Mouse (Mus musculus): Measurements from ENCODE around the gene Smim27. TPM values are rescaled to one million over a fixed set of nuclear protein-coding genes. Genes with fewer than 3 reads are reported as not detected.

Smim27 gene
- polyA plus RNA-seq, 1 experiment from 2014 or later = 16.3 TPM

DNA sequence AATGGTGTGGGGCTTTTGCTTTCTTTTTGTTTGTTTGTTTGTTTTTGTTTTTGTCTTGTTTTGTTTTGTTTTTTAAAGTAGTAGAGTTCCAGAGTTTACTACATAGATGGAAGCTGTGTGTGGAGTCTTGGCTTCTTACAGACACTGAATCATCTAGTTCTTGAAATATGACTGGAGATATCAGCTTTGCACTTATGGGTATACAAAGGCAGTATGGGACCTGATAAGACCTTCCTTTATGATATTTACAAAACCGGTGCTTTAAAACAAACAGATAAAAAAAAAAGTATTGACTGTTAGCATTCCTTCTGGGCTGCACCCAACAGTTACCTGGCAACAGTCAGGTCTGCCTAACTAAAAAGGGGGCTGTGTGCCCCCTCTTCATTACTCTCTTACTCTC, 42.8 kb downstream of the Smim27 start:
- Histone ChIP-seq H3K9me3 (no peaks in the 10 kb centered on the region), H3K36me3 (no peaks in the 10 kb centered on the region), H3K4me1 (no peaks in the 10 kb centered on the region), H3K4me3 (no peak overlapping the region), H3K27me3 (ENCODE audit: insufficient read depth, poor library complexity, severe bottlenecking) (no peaks in the 10 kb centered on the region), H3K27ac (no peak overlapping the region)
- WGBS = 77% methylated on average over 1 of the region's 1 CpGs
- no peak for DNase-seq (ENCODE audit: low spot score)

DNA sequence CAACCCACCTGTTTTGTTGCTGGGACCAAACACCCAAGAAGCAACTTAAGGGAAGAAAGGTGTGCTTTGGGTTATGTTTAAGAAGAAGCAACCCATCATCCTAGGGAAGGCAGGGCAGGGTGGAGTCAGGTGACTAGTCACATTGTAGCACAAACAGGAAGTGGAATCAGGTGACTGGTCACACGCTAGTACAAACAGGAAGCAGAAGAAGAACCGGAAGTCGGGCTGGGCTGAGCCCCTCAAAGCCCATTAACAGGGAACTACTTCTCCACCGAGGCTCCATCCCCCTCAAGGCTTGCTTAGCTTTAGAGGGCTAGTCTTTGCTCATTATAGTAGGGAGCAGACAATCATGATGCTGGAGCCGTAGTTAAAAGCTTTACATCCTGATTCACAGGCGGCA, 43.6 kb downstream of the Smim27 start:
- H3K27ac ChIP-seq = no peak overlapping the region
- no peaks in the 10 kb centered on the region for H3K4me1 ChIP-seq
- no peak overlapping the region for H3K4me3 ChIP-seq
- no peaks in the 10 kb centered on the region for H3K9me3 ChIP-seq
- H3K27me3 ChIP-seq (ENCODE audit: insufficient read depth, poor library complexity, severe bottlenecking) = no peaks in the 10 kb centered on the region
- DNase-seq (ENCODE audit: low spot score) = no peak
- no peaks in the 10 kb centered on the region for H3K36me3 ChIP-seq
- 75% methylated on average over 6 of the region's 6 CpGs for WGBS

DNA sequence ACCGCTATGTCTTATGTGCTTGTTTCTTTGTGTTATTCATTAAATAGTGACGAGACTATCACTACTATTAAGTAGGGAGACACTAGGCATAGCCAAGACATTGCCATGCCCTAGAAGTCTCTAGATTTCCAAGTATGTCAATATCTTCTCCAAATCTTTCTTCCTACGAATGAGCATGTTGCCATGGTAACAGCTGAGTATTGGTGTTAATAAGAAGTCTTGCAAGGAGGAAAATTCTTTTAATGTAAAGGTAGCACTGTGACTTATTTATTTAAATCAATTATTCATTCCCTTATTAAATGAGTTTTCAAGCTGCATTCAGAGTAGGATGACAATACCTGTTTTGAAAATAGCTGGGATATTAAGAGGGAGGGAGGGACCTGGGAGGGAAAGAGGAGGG, 48.0 kb downstream of the Smim27 start:
- Histone ChIP-seq H3K27me3 (ENCODE audit: insufficient read depth, poor library complexity, severe bottlenecking) (no peaks in the 10 kb centered on the region), H3K4me1 (no peaks in the 10 kb centered on the region), H3K27ac (no peak overlapping the region), H3K4me3 (no peak overlapping the region), H3K36me3 (no peaks in the 10 kb centered on the region), H3K9me3 (no peaks in the 10 kb centered on the region)
- WGBS = 77% methylated on average over 3 of the region's 3 CpGs
- no peak for DNase-seq (ENCODE audit: low spot score)

Other genes with a start within 250 kb of the Smim27 start
- gene Aco1, start 126.5 kb upstream of the Smim27 start, polyA plus RNA-seq (2016; fragmentation: Nextera tagmentation; extraction: Ambion mirVana) = 34.6 and 39.5 TPM in 2 replicates
- gene Ddx58, start 29.8 kb upstream of the Smim27 start, polyA plus RNA-seq (2016; fragmentation: Nextera tagmentation; extraction: Ambion mirVana) = 3.8 and 4.0 TPM in 2 replicates
- 34.9 and 40.9 TPM in 2 replicates for gene Topors, start 271 bp downstream of the Smim27 start, polyA plus RNA-seq (2016; fragmentation: Nextera tagmentation; extraction: Ambion mirVana)
- gene Ndufb6, start 9.8 kb downstream of the Smim27 start, polyA plus RNA-seq (2016; fragmentation: Nextera tagmentation; extraction: Ambion mirVana) = 439 and 487 TPM in 2 replicates
- gene Tmem215, start 202.6 kb downstream of the Smim27 start, polyA plus RNA-seq (2016; fragmentation: Nextera tagmentation; extraction: Ambion mirVana) = 0.18 and 0.23 TPM in 2 replicates

Measured in heart, embryonic 10.5 days (tissue).